Mouse (Mus musculus) hindbrain, embryonic 13.5 days (tissue): ENCODE results near the gene Ccdc73. TPM values are rescaled to one million over a fixed set of nuclear protein-coding genes. Genes with fewer than 3 reads are reported as not detected.

ENCODE experiments used
- ATAC-seq: fragments of 200-750 bp; cut with Nextera tagmentation; 2 replicates; pipeline ENCODE4 v1.8.0; 2017; ENCODE audit warnings: moderate TSS enrichment; ENCODE audit not compliant: low FRiP score
- H3K27ac ChIP-seq: fragments of 300-500 bp; sonication (generic); 2 replicates; pipeline ENCODE4 v1.5.1; 2015; ENCODE audit warnings: inconsistent platforms, mild to moderate bottlenecking, moderate library complexity
- H3K27me3 ChIP-seq: fragments of 300-500 bp; sonication (generic); 2 replicates; pipeline ENCODE4 v1.6.1; 2015; ENCODE audit warnings: mild to moderate bottlenecking, inconsistent platforms
- H3K36me3 ChIP-seq: fragments of 300-500 bp; sonication (generic); 2 replicates; pipeline ENCODE4 v1.6.1; 2015; ENCODE audit warnings: mild to moderate bottlenecking, inconsistent platforms
- H3K4me1 ChIP-seq: fragments of 300-500 bp; sonication (generic); replicated peaks from 2 replicates; pipeline ENCODE4 v1.6.1; 2015; ENCODE audit warnings: inconsistent platforms
- H3K4me2 ChIP-seq: fragments of 300-500 bp; sonication (generic); 2 replicates; pipeline ENCODE4 v1.6.1; 2015; ENCODE audit warnings: inconsistent platforms, mild to moderate bottlenecking, moderate library complexity
- H3K4me3 ChIP-seq: fragments of 300-500 bp; sonication (generic); 2 replicates; pipeline ENCODE4 v1.5.1; 2015; ENCODE audit warnings: mild to moderate bottlenecking, inconsistent platforms
- H3K9ac ChIP-seq: fragments of 300-500 bp; sonication (generic); 2 replicates; pipeline ENCODE4 v1.6.1; 2015; ENCODE audit warnings: mild to moderate bottlenecking, inconsistent platforms
- H3K9me3 ChIP-seq: fragments of 300-500 bp; sonication (generic); 2 replicates; pipeline ENCODE4 v1.6.1; 2016; ENCODE audit warnings: inconsistent platforms
- WGBS: fragments of 180-500 bp; shearing (Covaris S2); methylation state at CpG from one replicate; pipeline ENCODE4 v1.1.7; 2015; 5-methylcytosine and 5-hydroxymethylcytosine counted together
- polyA plus RNA-seq: library from polyadenylated mRNA; unstranded; fragments of >200 nt; fragmentation: Nextera tagmentation; extraction: Ambion mirVana; gene quantifications from 2 replicates; pipeline ENCODE4 v1.2.1, GENCODE M21; 2015

Gene Ccdc73
- polyA plus RNA-seq, 1 experiment from 2014 or later = 7.1 TPM

- H3K36me3 ChIP-seq = no peaks in the 10 kb centered on the region
- peak; percentile 66; the same call in 1 of the 2 replicates for ATAC-seq
Observed at GRCm38 (mm10) chr2:104887882-104888566, 20.4 kb downstream of the Ccdc73 start.

GRCm38 (mm10) chr2:104899975-104900374 is 32.4 kb downstream of the Ccdc73 start:
- H3K36me3 ChIP-seq = no peaks in the 10 kb centered on the region
- no peaks in the 10 kb centered on the region for H3K27me3 ChIP-seq
- H3K9ac ChIP-seq = no peak overlapping the region
- no peak overlapping the region for H3K4me2 ChIP-seq
- no peak overlapping the region for H3K27ac ChIP-seq
- no peaks in the 10 kb centered on the region for H3K9me3 ChIP-seq
- WGBS = 87% methylated on average over 2 of the region's 2 CpGs
- H3K4me3 ChIP-seq = no peak overlapping the region
- H3K4me1 ChIP-seq = no peaks in the 10 kb centered on the region
- no peak for ATAC-seq

More at GRCm38 (mm10) chr2:104887882-104888566, 20.4 kb downstream of the Ccdc73 start:
- Histone ChIP-seq H3K4me3 (no peak overlapping the region), H3K4me1 (no peaks in the 10 kb centered on the region), H3K27ac (no peak overlapping the region), H3K9me3 (no peaks in the 10 kb centered on the region), H3K27me3 (0 out of 2 replicates have a peak, but pooled peaks cover 6% of the 10 kb centered on the region), H3K9ac (no peak overlapping the region), H3K4me2 (no peak overlapping the region)
- WGBS = 27% methylated on average over 10 of the region's 10 CpGs

- H3K36me3 ChIP-seq = no peaks in the 10 kb centered on the region
- no peak for ATAC-seq
- H3K4me3 ChIP-seq = no peak overlapping the region
- H3K4me2 ChIP-seq = no peak overlapping the region
- H3K27ac ChIP-seq = no peak overlapping the region
- H3K27me3 ChIP-seq = no peaks in the 10 kb centered on the region
- no peaks in the 10 kb centered on the region for H3K4me1 ChIP-seq
- 89% methylated on average over 3 of the region's 3 CpGs for WGBS
- no peaks in the 10 kb centered on the region for H3K9me3 ChIP-seq
- H3K9ac ChIP-seq = no peak overlapping the region
Observed at GRCm38 (mm10) chr2:104915709-104916108, 48.1 kb downstream of the Ccdc73 start.

GRCm38 (mm10) chr2:104964492-104964891 is 96.9 kb downstream of the Ccdc73 start:
- H3K27me3 ChIP-seq = no peaks in the 10 kb centered on the region
- H3K4me1 ChIP-seq = no peaks in the 10 kb centered on the region
- H3K9me3 ChIP-seq = no peaks in the 10 kb centered on the region
- no peak for ATAC-seq
- no peak overlapping the region for H3K27ac ChIP-seq
- H3K4me2 ChIP-seq = no peak overlapping the region
- H3K36me3 ChIP-seq = no peaks in the 10 kb centered on the region
- H3K9ac ChIP-seq = no peak overlapping the region
- 76% methylated on average over 1 of the region's 1 CpGs for WGBS
- H3K4me3 ChIP-seq = no peak overlapping the region

GRCm38 (mm10) chr2:104981712-104982111 is 114.1 kb downstream of the Ccdc73 start:
- Histone ChIP-seq H3K4me3 (no peak overlapping the region), H3K36me3 (no peaks in the 10 kb centered on the region), H3K9ac (no peak overlapping the region), H3K27ac (no peak overlapping the region), H3K27me3 (no peaks in the 10 kb centered on the region), H3K4me2 (no peak overlapping the region), H3K9me3 (no peaks in the 10 kb centered on the region), H3K4me1 (no peaks in the 10 kb centered on the region)
- 8% methylated on average over 2 of the region's 2 CpGs for WGBS
- no peak for ATAC-seq

- H3K9ac ChIP-seq = no peak overlapping the region
- no peak for ATAC-seq
- H3K27ac ChIP-seq = no peak overlapping the region
- no peaks in the 10 kb centered on the region for H3K9me3 ChIP-seq
- WGBS = 72% methylated on average over 3 of the region's 3 CpGs
- H3K36me3 ChIP-seq = no peaks in the 10 kb centered on the region
- no peaks in the 10 kb centered on the region for H3K4me1 ChIP-seq
- no peak overlapping the region for H3K4me3 ChIP-seq
- H3K4me2 ChIP-seq = no peak overlapping the region
- H3K27me3 ChIP-seq = no peaks in the 10 kb centered on the region
Observed at GRCm38 (mm10) chr2:104985796-104986195, 118.2 kb downstream of the Ccdc73 start.

- Histone ChIP-seq H3K4me3 (no peak overlapping the region), H3K4me2 (no peak overlapping the region), H3K9ac (no peak overlapping the region), H3K4me1 (no peaks in the 10 kb centered on the region), H3K36me3 (0 out of 2 replicates have a peak, but pooled peaks cover 2% of the 10 kb centered on the region), H3K27ac (no peak overlapping the region), H3K27me3 (no peaks in the 10 kb centered on the region), H3K9me3 (no peaks in the 10 kb centered on the region)
- no peak for ATAC-seq
- 93% methylated on average over 1 of the region's 1 CpGs for WGBS
Observed at GRCm38 (mm10) chr2:104988974-104989373, 121.4 kb downstream of the Ccdc73 start.

GRCm38 (mm10) chr2:104994436-104994835 is 126.8 kb downstream of the Ccdc73 start:
- Histone ChIP-seq H3K27ac (no peak overlapping the region), H3K27me3 (no peaks in the 10 kb centered on the region), H3K36me3 (peaks cover 16% of the 10 kb centered on the region), H3K4me2 (no peak overlapping the region), H3K4me3 (no peak overlapping the region), H3K4me1 (no peaks in the 10 kb centered on the region), H3K9me3 (no peaks in the 10 kb centered on the region), H3K9ac (no peak overlapping the region)
- no peak for ATAC-seq
- 59% methylated on average over 2 of the region's 2 CpGs for WGBS

GRCm38 (mm10) chr2:104996201-104996600 is 128.6 kb downstream of the Ccdc73 start:
- Histone ChIP-seq H3K27me3 (no peaks in the 10 kb centered on the region), H3K27ac (no peak overlapping the region), H3K36me3 (peaks cover 16% of the 10 kb centered on the region), H3K4me2 (no peak overlapping the region), H3K4me3 (no peak overlapping the region), H3K4me1 (no peaks in the 10 kb centered on the region), H3K9ac (no peak overlapping the region), H3K9me3 (no peaks in the 10 kb centered on the region)
- no peak for ATAC-seq
- 90% methylated on average over 3 of the region's 3 CpGs for WGBS

GRCm38 (mm10) chr2:105007236-105007635 is 139.6 kb downstream of the Ccdc73 start:
- no peak overlapping the region for H3K9ac ChIP-seq
- peaks cover 81% of the 10 kb centered on the region for H3K36me3 ChIP-seq
- ATAC-seq = no peak

GRCm38 (mm10) chr2:105016192-105016966 is 148.8 kb downstream of the Ccdc73 start:
- ATAC-seq = peak; percentile 92; the same call in 1 of the 2 replicates
- peak overlapping the region; percentile 83 for H3K27ac ChIP-seq
- H3K36me3 ChIP-seq = peaks cover 21% of the 10 kb centered on the region
- H3K4me1 ChIP-seq = peaks cover 20% of the 10 kb centered on the region
- H3K27me3 ChIP-seq = no peaks in the 10 kb centered on the region
- H3K4me2 ChIP-seq = peak overlapping the region; percentile 88
- H3K9ac ChIP-seq = peak overlapping the region; percentile 91
- WGBS = under 1% methylated on average over 43 of the region's 43 CpGs
- peak overlapping the region; percentile 94 for H3K4me3 ChIP-seq
- H3K9me3 ChIP-seq = no peaks in the 10 kb centered on the region

More at GRCm38 (mm10) chr2:105007236-105007635, 139.6 kb downstream of the Ccdc73 start:
- Histone ChIP-seq H3K9me3 (no peaks in the 10 kb centered on the region), H3K4me3 (no peak overlapping the region), H3K4me1 (no peaks in the 10 kb centered on the region), H3K27ac (no peak overlapping the region), H3K4me2 (no peak overlapping the region), H3K27me3 (no peaks in the 10 kb centered on the region)

GRCm38 (mm10) chr2:105016967-105017287 is 149.3 kb downstream of the Ccdc73 start, which contains the start of gene Eif3m:
Eif3m (minus strand) TSS chr2:105017080.
- H3K4me1 ChIP-seq = peaks cover 20% of the 10 kb centered on the region
- H3K9ac ChIP-seq = peak within 1 kb of the TSS; percentile 91
- WGBS = under 1% methylated on average over 25 of the region's 25 CpGs
- peak within 1 kb of the TSS; percentile 88 for H3K4me2 ChIP-seq
- H3K36me3 ChIP-seq = peaks cover 17% of the 10 kb centered on the region
- H3K4me3 ChIP-seq = peak within 1 kb of the TSS; percentile 94
- peak; percentile 100 for ATAC-seq
- no peaks in the 10 kb centered on the region for H3K27me3 ChIP-seq
- H3K9me3 ChIP-seq = no peaks in the 10 kb centered on the region
- peak within 1 kb of the TSS; percentile 83 for H3K27ac ChIP-seq
